Mouse (Mus musculus): ENCODE measurements around the gene Galnt14.

Galnt14 gene

GRCm38 (mm10) chr17:73489519-73489918, 220.7 kb downstream of the Galnt14 start:
- DNase-seq = no peak

- DNase-seq = no peak
These were observed 222.5 kb downstream of the Galnt14 start for GRCm38 (mm10) chr17:73487792-73488191.

DNA sequence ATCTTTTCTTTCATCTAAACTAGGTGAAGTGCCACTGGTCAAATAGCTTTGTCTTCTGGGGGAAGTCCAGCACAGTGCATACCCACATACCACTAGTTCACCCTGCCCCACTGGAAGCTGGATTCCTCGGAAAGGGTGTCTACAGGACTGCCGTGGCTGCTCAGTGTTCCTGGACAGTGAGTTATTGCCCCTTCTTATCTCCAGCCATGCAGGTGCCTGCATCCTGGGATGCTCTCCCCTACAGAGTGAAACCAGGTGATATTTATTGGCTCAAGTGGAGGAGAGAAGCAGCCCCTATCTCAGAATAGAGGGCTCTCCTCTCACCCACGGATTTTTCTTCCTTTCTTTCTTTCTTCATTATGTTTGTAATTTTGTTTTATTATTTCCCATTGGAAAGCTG, 222.9 kb downstream of the Galnt14 start:
- no peak for DNase-seq

- no peak for DNase-seq
These were observed 232.9 kb downstream of the Galnt14 start for GRCm38 (mm10) chr17:73477096-73478076.

DNA sequence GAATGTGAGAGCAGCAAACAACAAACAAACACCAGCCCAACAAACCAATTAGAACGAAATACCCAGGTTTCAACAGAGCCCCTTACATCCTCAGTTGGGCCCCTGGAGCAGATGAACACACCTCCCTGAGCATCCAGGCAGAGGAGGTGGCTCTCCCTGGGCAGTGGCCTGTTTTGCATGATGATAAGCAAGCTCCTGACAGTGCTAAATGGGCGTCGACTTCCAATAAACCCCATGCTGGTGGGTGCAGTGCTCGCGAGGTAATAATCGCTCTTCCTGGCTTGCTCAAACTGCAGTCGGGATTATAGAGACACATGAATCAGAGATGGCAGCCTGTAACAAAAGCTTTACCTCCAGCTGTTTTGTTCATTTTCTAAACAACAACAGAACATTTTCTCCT, 235.9 kb downstream of the Galnt14 start:
- no peak for DNase-seq

GRCm38 (mm10) chr17:73473012-73473411, 237.2 kb downstream of the Galnt14 start:
- no peak for DNase-seq

- no peak for DNase-seq
These were observed 249.4 kb downstream of the Galnt14 start for GRCm38 (mm10) chr17:73460874-73461273.

- no peak for DNase-seq
These were observed 251.5 kb downstream of the Galnt14 start for GRCm38 (mm10) chr17:73458741-73459140.

DNA sequence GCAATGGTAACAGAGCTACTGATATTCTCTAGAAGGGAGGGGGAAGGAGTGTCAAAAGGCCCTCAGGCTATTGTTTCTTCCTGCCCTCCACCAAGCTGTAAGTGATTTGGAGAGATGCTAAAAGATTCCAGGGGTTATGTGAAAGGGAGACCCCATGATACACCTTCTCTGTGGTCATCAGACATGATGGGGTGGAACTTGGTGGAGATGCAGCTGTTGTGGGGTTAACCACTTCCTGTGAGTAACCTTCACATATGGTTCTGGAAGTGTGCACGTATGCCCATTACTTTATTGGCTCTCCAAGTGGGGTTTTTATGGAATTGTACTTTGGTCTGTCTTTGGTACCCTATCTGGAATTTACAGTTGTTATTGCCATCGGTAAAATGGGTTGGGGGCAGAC, 253.7 kb downstream of the Galnt14 start:
- DNase-seq = no peak

DNA sequence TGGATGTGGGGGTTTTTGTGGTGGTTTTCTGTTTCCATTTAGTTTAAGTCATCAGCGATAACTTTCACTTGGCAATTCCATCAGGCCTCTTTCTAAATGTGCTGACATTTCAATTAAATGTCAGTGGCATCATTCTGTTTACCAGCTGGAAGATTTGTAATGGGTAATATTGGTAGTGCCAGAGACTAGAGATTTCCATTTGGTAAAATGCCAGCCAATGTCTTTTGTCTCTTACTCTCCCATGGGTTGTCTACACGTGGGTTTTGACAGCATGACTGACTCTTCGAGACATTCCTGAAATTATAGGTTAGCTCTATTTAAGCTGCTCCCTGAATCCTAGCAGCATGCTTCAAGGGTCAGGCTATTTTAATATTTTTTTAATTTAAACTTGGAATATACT, 256.6 kb downstream of the Galnt14 start:
- DNase-seq = no peak

DNA sequence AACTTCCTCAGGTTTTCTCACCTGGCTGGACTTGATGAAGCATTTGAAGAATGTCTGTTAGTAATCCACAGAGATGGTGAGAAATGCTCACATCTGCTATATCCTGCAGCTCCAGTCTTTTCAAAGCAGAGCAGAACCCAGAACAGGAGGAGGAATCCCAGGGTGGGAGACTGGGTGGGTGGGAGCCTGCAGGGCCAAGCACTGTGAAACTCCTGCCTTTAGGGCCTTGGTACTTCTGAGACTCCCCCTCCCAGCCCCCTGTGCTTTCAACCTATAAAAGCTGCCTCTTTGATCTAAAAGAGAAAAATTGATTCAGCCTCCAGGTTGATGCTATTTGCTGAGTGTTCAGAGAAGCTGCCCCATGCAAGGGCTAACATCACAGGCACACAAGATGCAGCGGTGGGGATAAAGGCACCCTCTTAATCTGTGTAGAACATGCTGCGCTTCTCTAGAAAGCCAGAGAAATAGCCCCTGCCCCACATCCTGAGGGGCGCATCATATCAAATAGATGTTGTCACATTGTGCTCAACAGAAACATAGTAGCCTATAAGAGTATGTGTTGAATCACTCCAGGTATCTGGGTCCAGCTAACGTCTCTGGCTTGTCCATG, 258.0 kb downstream of the Galnt14 start:
- DNase-seq = no peak

DNA sequence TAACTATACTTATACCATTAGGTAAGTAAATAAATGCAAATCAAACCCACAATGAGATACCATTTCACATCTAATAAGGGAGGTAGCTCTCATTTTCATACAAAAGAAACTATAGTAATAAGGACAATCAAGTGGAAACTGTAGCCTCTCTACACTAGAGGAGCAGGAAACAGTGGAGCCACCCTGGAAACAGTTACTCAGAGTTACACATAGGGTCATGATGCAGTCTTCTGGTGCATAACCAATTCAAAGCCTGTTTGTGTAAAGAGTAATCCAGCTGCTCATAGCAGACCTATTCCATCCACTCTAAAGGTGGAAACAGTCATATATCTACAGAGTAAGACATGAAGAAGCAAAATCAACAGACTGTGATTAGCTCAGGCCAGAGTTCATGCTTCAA, 261.1 kb downstream of the Galnt14 start:
- no peak for DNase-seq

Measured in cerebellum, adult 8-10 months (tissue).